8 mouse cellular contexts compared by ENCODE assay signal in the genomic region with DNA sequence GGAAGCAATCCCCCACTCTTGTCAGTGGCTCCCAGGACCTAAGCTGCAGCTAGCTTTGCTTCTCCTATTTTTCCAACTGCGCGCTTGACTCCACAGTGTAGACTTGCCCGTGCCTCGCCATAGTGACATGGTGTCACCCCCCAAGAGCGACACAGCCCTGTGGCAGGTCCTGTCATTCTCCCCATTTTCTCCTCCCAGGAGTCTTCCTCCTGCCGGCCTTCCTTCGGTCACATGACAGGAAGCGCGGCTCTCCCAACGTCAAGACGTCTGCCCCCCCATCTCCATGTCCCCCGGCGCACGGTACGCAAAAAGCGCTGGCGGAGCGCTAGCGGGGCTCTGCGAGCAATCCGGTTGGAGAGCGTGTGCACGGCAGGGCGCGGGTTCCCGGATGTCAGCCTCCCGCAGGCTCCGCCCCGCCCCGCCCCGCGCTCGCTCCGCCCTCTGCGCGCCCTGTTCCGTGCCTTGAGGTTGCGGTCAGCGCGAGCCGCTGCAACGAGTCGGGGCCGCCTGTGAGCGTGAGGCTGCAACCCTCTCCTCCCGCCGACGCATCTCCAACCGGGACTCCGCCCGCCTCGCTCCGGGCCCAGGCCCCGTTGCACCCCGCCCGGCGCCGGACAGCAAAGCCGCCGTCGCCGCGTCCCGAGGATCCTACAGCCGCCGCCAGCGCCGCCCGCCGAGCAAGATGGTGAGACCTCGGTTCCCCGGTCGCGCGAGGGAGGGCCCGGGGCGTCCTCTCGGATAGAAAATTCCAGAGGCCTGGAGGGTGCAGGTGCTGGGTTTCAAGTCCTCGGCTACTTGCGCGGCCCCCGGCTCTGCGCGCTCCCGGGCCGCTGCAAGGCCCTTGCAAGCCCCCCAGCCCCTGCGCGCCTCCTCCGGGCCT. TPM values are rescaled to one million over a fixed set of nuclear protein-coding genes. Genes with fewer than 3 reads are reported as not detected.
A peak's percentile ranks its signal among the peaks of the same experiment; 100 is the strongest.
DNase-seq lines count a peak whose midpoint lies in the region; ATAC-seq lines count a peak whose summit lies in the region.

A gene (plus strand): TSS at position 406 of the 880 bp plus-strand sequence.

- peak within 1 kb of the TSS; percentile 82 for H3K4me2 ChIP-seq in hindbrain, embryonic 14.5 days (replicated peaks)

- H3K4me1 ChIP-seq in hindbrain, embryonic 14.5 days (replicated peaks; ENCODE audit: control insufficient read depth, insufficient read depth, low read length): peaks cover 34% of the 10 kb centered on the region

- ATAC-seq in hindbrain, embryonic 14.5 days (ENCODE audit: low FRiP score): peak; percentile 98

- under 1% methylated on average over 84 of the region's 89 CpGs for WGBS in hindbrain, embryonic 14.5 days

- H3K27me3 ChIP-seq in hindbrain, embryonic 14.5 days (ENCODE audit: control insufficient read depth, insufficient read depth, low read length): no peaks in the 10 kb centered on the region

- peak; percentile 95 for DNase-seq in R1 (ENCODE audit: low read depth, low spot score)
- peak; percentile 98 to 99 for DNase-seq in cerebellum, postnatal 25 days
- DNase-seq in frontal cortex, postnatal 25 days (ENCODE audit: low spot score in 2 of 2): peak; percentile 88 to 92
- peak; percentile 98 for DNase-seq in hindbrain, embryonic 14.5 days (ENCODE audit: low spot score)
- peak; percentile 95 to 96 for DNase-seq in layer of hippocampus, postnatal 36 days
- DNase-seq in lung, postnatal 36 days: peak; percentile 97
- peak; percentile 99 for DNase-seq in retina, postnatal 1 day
- peak; percentile 92 to 97 for DNase-seq in urinary bladder, adult 18-20 months (ENCODE audit: low spot score in 2 of 2)

- peak within 1 kb of the TSS; percentile 96 for H3K27ac ChIP-seq in hindbrain, embryonic 14.5 days

- H3K36me3 ChIP-seq in hindbrain, embryonic 14.5 days (replicated peaks; ENCODE audit: control insufficient read depth, insufficient read depth): no peaks in the 10 kb centered on the region

- peak within 1 kb of the TSS; percentile 99 for H3K9ac ChIP-seq in hindbrain, embryonic 14.5 days

- no peaks in the 10 kb centered on the region for H3K9me3 ChIP-seq in hindbrain, embryonic 14.5 days (ENCODE audit: control insufficient read depth, low read length)

- H3K4me3 ChIP-seq in hindbrain, embryonic 14.5 days (replicated peaks; ENCODE audit: low read length): peak within 1 kb of the TSS; percentile 99

RNA-seq across cellular contexts. Expression of the gene that starts here (rescaled TPM):
- polyA plus RNA-seq in hindbrain, embryonic 14.5 days (2014; fragmentation: Nextera tagmentation; extraction: Ambion mirVana): 240 and 268 TPM in 2 replicates
- 1,000 to 10,000 TPM in 1 of 2 experiments, 100 to 1,000 TPM in 1; 907 to 1,012 TPM for total RNA-seq in layer of hippocampus, postnatal 36 days (2021)

Comparison
In these comparisons a context has a peak if more than half of its experiments do, and no peak if none do; other contexts are left out.
1. Peak in every context shown above with its lines: DNase-seq, ATAC-seq, H3K4me3 ChIP-seq and H3K27ac ChIP-seq.